Mouse (Mus musculus): ENCODE results near the gene Dnm3.

- no peak for TF ChIP-seq USF1 (IDR thresholded peaks at IDR 0.05; ENCODE audit: low read depth)
- no peak for TF ChIP-seq CTCF (IDR thresholded peaks at IDR 0.05; ENCODE audit: control insufficient read depth, insufficient read depth, insufficient read length)
Measured at GRCm38 (mm10) chr1:162510013-162510356, 32.2 kb upstream of the Dnm3 start.

All from C2C12 (cell line).